Mouse (Mus musculus) liver, embryonic 14.5 days (tissue): Measurements from ENCODE around the gene Prox2. TPM values are rescaled to one million over a fixed set of nuclear protein-coding genes. Genes with fewer than 3 reads are reported as not detected.

Experiments used
- ATAC-seq: fragments of 200-750 bp; cut with Nextera tagmentation; 2 replicates; pipeline ENCODE4 v1.8.0; 2017; ENCODE audit warnings: moderate number of reproducible peaks, mild to moderate bottlenecking, moderate library complexity; ENCODE audit not compliant: insufficient read depth
- DNase-seq, 3 experiments: peaks; one replicate each; pipeline ENCODE4 v3.0.0-alpha.2; 2012 to 2013; ENCODE audit warnings: low read depth in 3 of 3, low spot score in 3 of 3
- H3K27ac ChIP-seq: fragments of 300-500 bp; sonication (generic); 2 replicates; pipeline ENCODE4 v1.5.1; 2014; ENCODE audit warnings: moderate library complexity, mild to moderate bottlenecking, control low read depth, inconsistent platforms
- H3K27me3 ChIP-seq: fragments of 300-500 bp; sonication (generic); 2 replicates; pipeline ENCODE4 v1.6.1; 2014; ENCODE audit warnings: mild to moderate bottlenecking, low read length, moderate library complexity; ENCODE audit not compliant: control insufficient read depth, insufficient read depth
- H3K36me3 ChIP-seq: fragments of 300-500 bp; sonication (generic); replicated peaks from 2 replicates; pipeline ENCODE4 v1.6.1; 2014; ENCODE audit warnings: low read depth; ENCODE audit not compliant: control insufficient read depth, insufficient read depth
- H3K4me1 ChIP-seq, 2 experiments: fragments of 200-500 bp in 1 of 2; fragments of 300-500 bp in 1 of 2; sonication (generic) in 1 of 2; replicated peaks; 2 replicates each; pipeline ENCODE4 v1.6.1; 2012 to 2014; ENCODE audit warnings: antibody characterized with exemption in 1 of 2, inconsistent platforms in 1 of 2, low read length in 1 of 2; ENCODE audit not compliant: control insufficient read depth in 2 of 2, insufficient read depth in 2 of 2
- H3K4me2 ChIP-seq: fragments of 300-500 bp; sonication (generic); 2 replicates; pipeline ENCODE4 v1.6.1; 2014; ENCODE audit warnings: low read depth, mild to moderate bottlenecking, control low read depth, moderate library complexity
- H3K4me3 ChIP-seq, 2 experiments: fragments of 200-500 bp in 1 of 2; fragments of 300-500 bp in 1 of 2; sonication (generic) in 1 of 2; 2 replicates each; pipeline ENCODE4 v1.5.1; 2012 to 2014; ENCODE audit warnings: low read depth in 2 of 2, low read length in 2 of 2, mild to moderate bottlenecking in 2 of 2, control low read depth in 1 of 2, inconsistent platforms in 1 of 2, moderate library complexity in 1 of 2; ENCODE audit not compliant: insufficient read depth in 1 of 2
- H3K9ac ChIP-seq: fragments of 300-500 bp; sonication (generic); replicated peaks from 2 replicates; pipeline ENCODE4 v1.6.1; 2014; ENCODE audit warnings: mild to moderate bottlenecking, control low read depth, moderate library complexity
- H3K9me3 ChIP-seq: fragments of 300-500 bp; sonication (generic); 2 replicates; pipeline ENCODE4 v1.6.1; 2016; ENCODE audit warnings: low read length, mixed read lengths; ENCODE audit not compliant: control insufficient read depth
- CTCF ChIP-seq: IDR thresholded peaks from 2 replicates; pipeline ENCODE4 v1.5.1; 2016; ENCODE audit warnings: antibody characterized with exemption, low read depth, control low read depth
- EP300 ChIP-seq: IDR thresholded peaks from 2 replicates; pipeline ENCODE4 v1.6.1; 2016; ENCODE audit warnings: antibody characterized with exemption, low read depth
- WGBS: fragments of 180-500 bp; shearing (Covaris S2); extraction: QIAGEN DNeasy Blood & Tissue Kit; methylation state at CpG from one replicate; pipeline ENCODE4 v1.1.7; 2014; ENCODE audit not compliant: insufficient replicate concordance; 5-methylcytosine and 5-hydroxymethylcytosine counted together
- polyA plus RNA-seq, 2 experiments: library from polyadenylated mRNA; depleted of rRNA in 1 of 2; stranded (reverse) in 1 of 2; unstranded in 1 of 2; fragments of >200 nt; fragmentation: Nextera tagmentation in 1 of 2; extraction: Ambion mirVana in 1 of 2; gene quantifications; 2 replicates each; pipeline versions ENCODE4 v1.2.1 to v1.2.3; 2012 to 2014

Prox2 gene
- polyA plus RNA-seq, 2 experiments: 1.2 to 2.8 TPM

DNA sequence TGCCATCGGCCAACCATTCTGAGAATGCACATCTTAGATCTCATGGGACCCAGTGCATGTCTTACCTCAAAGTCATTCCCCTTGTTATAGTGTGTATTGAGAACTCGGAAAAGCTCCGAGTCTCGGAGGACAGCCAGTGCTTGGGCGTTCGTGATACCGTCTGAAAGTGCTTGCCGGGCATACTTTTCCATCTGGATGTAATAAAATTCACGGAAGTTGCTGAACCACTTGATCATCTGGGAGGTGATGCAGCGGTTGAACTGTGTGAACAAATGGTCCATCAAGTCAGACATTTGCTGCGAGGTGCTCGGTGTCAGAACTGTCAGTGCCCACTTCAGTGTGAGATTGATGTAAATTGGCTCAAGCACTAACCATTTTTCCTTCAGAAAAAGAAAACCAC, 22.7 kb downstream of the Prox2 start:
- H3K4me3 ChIP-seq: no peak overlapping the region
- no peak overlapping the region for H3K27ac ChIP-seq
- H3K27me3 ChIP-seq: no peaks in the 10 kb centered on the region
- peaks cover 4 to 15% of the 10 kb centered on the region in 2 experiments; a peak in 2 of 4 replicates for H3K4me1 ChIP-seq
- TF ChIP-seq CTCF: no peak
- TF ChIP-seq EP300: no peak
- WGBS: 88% methylated on average over 12 of the region's 12 CpGs
- no peak for DNase-seq
- peaks cover 3% of the 10 kb centered on the region; the same call in 1 of the 2 replicates for H3K36me3 ChIP-seq
- no peak for ATAC-seq
- no peak overlapping the region for H3K9ac ChIP-seq
- no peaks in the 10 kb centered on the region for H3K9me3 ChIP-seq
- H3K4me2 ChIP-seq: no peak overlapping the region

DNA sequence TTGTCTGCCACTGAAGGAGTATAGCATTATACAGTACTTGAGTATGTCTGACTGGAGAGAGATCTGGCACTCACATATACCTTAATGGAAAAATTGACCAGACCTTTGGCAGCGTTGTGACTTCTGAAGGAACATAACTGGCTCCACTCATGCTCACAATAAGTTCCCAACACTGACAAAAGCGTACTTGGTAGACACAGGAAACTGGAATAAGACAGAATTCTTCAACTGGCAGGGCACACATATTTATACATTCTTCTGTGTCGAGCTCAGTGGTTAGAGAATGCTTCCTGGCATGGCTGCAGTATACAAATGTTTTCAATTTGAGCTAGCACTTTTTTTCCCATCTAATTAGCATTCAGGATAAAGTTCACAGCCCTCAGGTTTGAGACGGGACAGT, 25.6 kb downstream of the Prox2 start:
- no peak overlapping the region for H3K4me3 ChIP-seq
- peaks cover 3% of the 10 kb centered on the region; the same call in 1 of the 2 replicates for H3K36me3 ChIP-seq
- 73% methylated on average over 4 of the region's 4 CpGs for WGBS
- H3K4me1 ChIP-seq: no peaks in the 10 kb centered on the region; a peak in 1 of 4 replicates
- no peak for TF ChIP-seq CTCF
- no peak for TF ChIP-seq EP300
- DNase-seq: no peak
- H3K9ac ChIP-seq: no peak overlapping the region
- no peaks in the 10 kb centered on the region for H3K9me3 ChIP-seq
- no peaks in the 10 kb centered on the region for H3K27me3 ChIP-seq
- H3K27ac ChIP-seq: no peak overlapping the region
- no peak overlapping the region for H3K4me2 ChIP-seq
- no peak for ATAC-seq

DNA sequence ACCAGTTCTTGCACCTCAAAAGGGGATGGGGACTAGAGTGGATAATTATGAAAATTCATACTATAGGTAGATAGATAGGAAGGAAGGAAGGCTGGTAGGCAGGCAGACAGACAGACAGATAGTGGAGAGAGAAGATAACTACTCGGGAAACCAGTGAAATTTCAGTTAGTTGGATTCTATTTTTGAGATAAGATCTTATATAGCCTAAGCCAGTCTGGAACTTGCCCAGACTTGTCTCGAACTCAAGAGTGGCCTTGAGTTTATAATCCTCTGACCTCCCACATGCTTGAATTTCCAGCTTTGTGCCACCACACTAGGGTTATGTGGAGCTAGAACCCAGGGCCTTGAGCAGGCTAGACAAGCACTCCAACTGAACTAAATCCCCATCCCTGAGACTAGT, 26.3 kb downstream of the Prox2 start:
- ATAC-seq (no peak), DNase-seq (no peak)
- H3K4me1 ChIP-seq: no peaks in the 10 kb centered on the region; a peak in 1 of 4 replicates
- no peak overlapping the region for H3K27ac ChIP-seq
- 33% methylated on average over 2 of the region's 2 CpGs for WGBS
- H3K4me3 ChIP-seq: no peak overlapping the region
- H3K9ac ChIP-seq: no peak overlapping the region
- H3K4me2 ChIP-seq: no peak overlapping the region
- TF ChIP-seq EP300 (no peak), CTCF (no peak)
- H3K36me3 ChIP-seq: peaks cover 3% of the 10 kb centered on the region; the same call in 1 of the 2 replicates
- no peaks in the 10 kb centered on the region for H3K9me3 ChIP-seq
- H3K27me3 ChIP-seq: no peaks in the 10 kb centered on the region

DNA sequence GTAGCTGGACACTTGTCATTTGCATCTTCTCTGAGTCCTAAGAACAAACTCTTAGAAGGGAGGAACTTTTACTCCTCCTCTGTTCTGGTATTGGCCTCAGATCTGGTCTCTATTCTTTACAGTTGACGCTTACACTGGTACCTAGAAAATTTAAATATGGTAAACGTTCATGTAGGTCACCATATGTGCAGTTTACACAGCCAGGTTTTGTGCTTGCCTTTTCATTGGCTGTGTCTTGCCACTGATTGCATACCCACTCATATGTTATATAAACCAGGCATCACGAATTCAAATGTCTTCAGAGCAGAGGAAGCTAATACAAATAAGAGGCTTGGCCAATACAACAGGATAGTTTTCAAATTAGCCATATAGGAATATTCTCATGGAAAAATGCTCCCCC, 33.5 kb downstream of the Prox2 start:
- H3K27me3 ChIP-seq: no peaks in the 10 kb centered on the region
- no peak overlapping the region for H3K4me3 ChIP-seq
- 79% methylated on average over 3 of the region's 3 CpGs for WGBS
- no peak overlapping the region for H3K27ac ChIP-seq
- no peak overlapping the region for H3K4me2 ChIP-seq
- H3K9me3 ChIP-seq: no peaks in the 10 kb centered on the region
- ATAC-seq (no peak), DNase-seq (no peak)
- no peaks in the 10 kb centered on the region for H3K36me3 ChIP-seq
- no peak for TF ChIP-seq EP300
- no peak for TF ChIP-seq CTCF
- no peak overlapping the region for H3K9ac ChIP-seq
- H3K4me1 ChIP-seq: no peaks in the 10 kb centered on the region

DNA sequence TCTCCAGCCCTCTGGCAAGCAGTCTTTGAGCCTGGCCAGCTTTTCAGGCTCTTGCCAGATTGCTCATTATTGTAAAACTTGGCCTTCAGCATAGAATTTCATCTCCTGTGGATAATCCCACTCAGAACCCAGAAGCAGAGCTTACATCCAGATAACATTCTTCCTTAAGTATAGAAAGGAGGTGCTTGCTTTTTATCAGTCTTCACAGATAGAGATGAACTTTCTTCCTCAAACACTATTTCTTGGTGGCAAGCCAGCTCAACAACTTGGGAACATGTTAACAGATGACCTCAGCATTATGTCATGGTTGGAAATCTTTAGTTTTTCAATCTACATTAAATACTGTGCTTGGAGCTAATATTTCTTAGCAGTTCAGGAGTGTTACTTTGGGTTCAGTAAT, 39.5 kb downstream of the Prox2 start:
- no peak overlapping the region for H3K4me2 ChIP-seq
- no peaks in the 10 kb centered on the region for H3K9me3 ChIP-seq
- ATAC-seq (no peak), DNase-seq (no peak)
- no peaks in the 10 kb centered on the region for H3K27me3 ChIP-seq
- peaks cover 10% of the 10 kb centered on the region for H3K36me3 ChIP-seq
- H3K4me3 ChIP-seq: no peak overlapping the region
- no peaks in the 10 kb centered on the region for H3K4me1 ChIP-seq
- TF ChIP-seq EP300 (no peak), CTCF (no peak)
- H3K9ac ChIP-seq: no peak overlapping the region
- H3K27ac ChIP-seq: no peak overlapping the region

DNA sequence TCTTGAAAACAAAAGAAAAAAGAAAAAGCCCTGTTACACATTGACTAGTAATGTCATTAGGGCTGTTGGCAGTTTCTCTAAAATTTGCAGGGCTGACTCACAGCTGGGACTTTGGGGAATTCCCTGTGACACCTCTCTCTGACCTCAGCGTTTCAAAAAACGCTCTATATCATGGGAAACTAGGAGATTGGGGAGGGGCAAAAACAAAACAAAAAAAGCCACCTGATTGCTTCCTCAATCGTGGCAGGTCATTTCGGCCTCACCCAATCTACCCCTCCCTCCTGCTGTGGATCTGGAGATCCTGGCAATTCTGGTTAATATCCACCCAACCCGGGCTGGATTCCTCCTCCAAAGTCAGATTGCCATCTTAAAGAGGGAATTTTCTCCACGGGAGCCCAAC, 59.3 kb downstream of the Prox2 start:
- no peak overlapping the region for H3K4me3 ChIP-seq
- 72% methylated on average over 6 of the region's 6 CpGs for WGBS
- TF ChIP-seq CTCF: no peak
- no peaks in the 10 kb centered on the region for H3K9me3 ChIP-seq
- H3K36me3 ChIP-seq: peaks cover 10% of the 10 kb centered on the region
- H3K9ac ChIP-seq: no peak overlapping the region
- no peaks in the 10 kb centered on the region for H3K27me3 ChIP-seq
- no peaks in the 10 kb centered on the region for H3K4me1 ChIP-seq
- H3K27ac ChIP-seq: no peak overlapping the region
- H3K4me2 ChIP-seq: no peak overlapping the region
- no peak for DNase-seq
- ATAC-seq: no peak

Other genes starting within 250 kb of the Prox2 start
- gene Ltbp2, start 234.2 kb downstream of the Prox2 start, polyA plus RNA-seq (2012; rRNA removed): 0.12 and 0.21 TPM in 2 replicates
- 0.08 and 0.16 TPM in 2 replicates for gene Ltbp2, start 234.2 kb downstream of the Prox2 start, polyA plus RNA-seq (2014; fragmentation: Nextera tagmentation; extraction: Ambion mirVana)
- 45.8 and 86.1 TPM in 2 replicates for gene Fcf1, start 139.9 kb downstream of the Prox2 start, polyA plus RNA-seq (2012; rRNA removed)
- gene Fcf1, start 139.9 kb downstream of the Prox2 start, polyA plus RNA-seq (2014; fragmentation: Nextera tagmentation; extraction: Ambion mirVana): 102 and 111 TPM in 2 replicates
- gene Arel1, start 139.9 kb downstream of the Prox2 start, polyA plus RNA-seq (2012; rRNA removed): 15.4 and 16.1 TPM in 2 replicates
- gene Arel1, start 139.9 kb downstream of the Prox2 start, polyA plus RNA-seq (2014; fragmentation: Nextera tagmentation; extraction: Ambion mirVana): 14.8 and 17.4 TPM in 2 replicates
- gene Ylpm1, start 114.4 kb downstream of the Prox2 start, polyA plus RNA-seq (2012; rRNA removed): 6.4 and 9.8 TPM in 2 replicates
- 8.3 and 9.7 TPM in 2 replicates for gene Ylpm1, start 114.4 kb downstream of the Prox2 start, polyA plus RNA-seq (2014; fragmentation: Nextera tagmentation; extraction: Ambion mirVana)
- gene Dlst, start 74 bp upstream of the Prox2 start, polyA plus RNA-seq (2012; rRNA removed): 54.6 and 73.7 TPM in 2 replicates
- 59.2 and 67.8 TPM in 2 replicates for gene Dlst, start 74 bp upstream of the Prox2 start, polyA plus RNA-seq (2014; fragmentation: Nextera tagmentation; extraction: Ambion mirVana)
- 0.31 and 0.57 TPM in 2 replicates for gene Rps6kl1, start 40.5 kb upstream of the Prox2 start, polyA plus RNA-seq (2012; rRNA removed)
- 0.30 and 0.57 TPM in 2 replicates for gene Rps6kl1, start 40.5 kb upstream of the Prox2 start, polyA plus RNA-seq (2014; fragmentation: Nextera tagmentation; extraction: Ambion mirVana)
- gene Pgf, start 67.0 kb upstream of the Prox2 start, polyA plus RNA-seq (2012; rRNA removed): 0.09 and 0.32 TPM in 2 replicates
- 0.08 and 0.34 TPM in 2 replicates for gene Pgf, start 67.0 kb upstream of the Prox2 start, polyA plus RNA-seq (2014; fragmentation: Nextera tagmentation; extraction: Ambion mirVana)
- 38.3 and 47.8 TPM in 2 replicates for gene Eif2b2, start 108.7 kb upstream of the Prox2 start, polyA plus RNA-seq (2012; rRNA removed)
- 39.9 and 49.4 TPM in 2 replicates for gene Eif2b2, start 108.7 kb upstream of the Prox2 start, polyA plus RNA-seq (2014; fragmentation: Nextera tagmentation; extraction: Ambion mirVana)
- 1.7 and 2.0 TPM in 2 replicates for gene Mlh3, start 159.8 kb upstream of the Prox2 start, polyA plus RNA-seq (2012; rRNA removed)
- 2.3 TPM in 2 replicates for gene Mlh3, start 159.8 kb upstream of the Prox2 start, polyA plus RNA-seq (2014; fragmentation: Nextera tagmentation; extraction: Ambion mirVana)
- 24.2 and 27.1 TPM in 2 replicates for gene Acyp1, start 177.7 kb upstream of the Prox2 start, polyA plus RNA-seq (2012; rRNA removed)
- 65.3 and 68.5 TPM in 2 replicates for gene Acyp1, start 177.7 kb upstream of the Prox2 start, polyA plus RNA-seq (2014; fragmentation: Nextera tagmentation; extraction: Ambion mirVana)
- gene Zc2hc1c, start 177.8 kb upstream of the Prox2 start, polyA plus RNA-seq (2012; rRNA removed): 0.02 TPM in 2 replicates
- 0.03 and 0.19 TPM in 2 replicates for gene Zc2hc1c, start 177.8 kb upstream of the Prox2 start, polyA plus RNA-seq (2014; fragmentation: Nextera tagmentation; extraction: Ambion mirVana)
- gene Nek9, start 228.6 kb upstream of the Prox2 start, polyA plus RNA-seq (2012; rRNA removed): 6.6 and 8.8 TPM in 2 replicates
- 4.1 and 4.4 TPM in 2 replicates for gene Nek9, start 228.6 kb upstream of the Prox2 start, polyA plus RNA-seq (2014; fragmentation: Nextera tagmentation; extraction: Ambion mirVana)